Comparison of ENCODE assay signal across 14 mouse cellular contexts in genomic region chr14:16314842-16315241, GRCm38 (mm10). TPM values are rescaled to one million over a fixed set of nuclear protein-coding genes. Genes with fewer than 3 reads are reported as not detected.
DNase-seq lines count a peak whose midpoint lies in the region; ATAC-seq and TF ChIP-seq lines count a peak whose summit lies in the region.
"Had no signal": no experiment of that assay in that cellular context is flagged by ENCODE, and none has a peak within 500 bp of the region (broad histone marks: within the 10 kb centered on the region; RNA-seq: fewer than 3 reads in every experiment).

No protein-coding gene starts in this region.

- no peak for DNase-seq in forebrain, embryonic 10.5 days (ENCODE audit: extremely low spot score, low spot score)
- DNase-seq in kidney, adult 8-10 months = no peak
- DNase-seq in liver, embryonic 14.5 days (ENCODE audit: low read depth in 3 of 3, low spot score in 3 of 3) = no peak
- no peak for DNase-seq in layer of hippocampus, postnatal 36 days
- no peak for DNase-seq in thymus, adult 2 months
- DNase-seq: cerebellum, adult 9-11 months; spleen, adult 18-20 months; thymus, postnatal 36 days had no signal

- no peak overlapping the region for H3K4me3 ChIP-seq in forebrain, embryonic 13.5 days
- no peak overlapping the region for H3K4me3 ChIP-seq in forebrain, embryonic 10.5 days
- no peak overlapping the region for H3K4me3 ChIP-seq in kidney, embryonic 15.5 days (replicated peaks)
- H3K4me3 ChIP-seq in brown adipose tissue, adult 24 weeks (ENCODE audit: insufficient read depth, low read depth, low read length) = no peak overlapping the region
- H3K4me3 ChIP-seq in liver, embryonic 14.5 days (ENCODE audit: insufficient read depth in 1 of 2, low read depth in 2 of 2, low read length in 2 of 2) = no peak overlapping the region
- no peak overlapping the region for H3K4me3 ChIP-seq in thymus, adult 2 months (ENCODE audit: control insufficient read depth, insufficient read depth, low read length)
- H3K4me3 ChIP-seq: hindbrain, embryonic 12.5 days; neural tube, embryonic 12.5 days had no signal

- H3K9ac ChIP-seq in forebrain, embryonic 13.5 days = no peak overlapping the region
- H3K9ac ChIP-seq in kidney, embryonic 15.5 days = no peak overlapping the region
- H3K9ac ChIP-seq in liver, embryonic 14.5 days (replicated peaks) = no peak overlapping the region; the same call in 1 of the 2 replicates
- H3K9ac ChIP-seq: hindbrain, embryonic 12.5 days; neural tube, embryonic 12.5 days had no signal

- peaks cover 8% of the 10 kb centered on the region for H3K4me1 ChIP-seq in forebrain, embryonic 13.5 days
- no peaks in the 10 kb centered on the region for H3K4me1 ChIP-seq in forebrain, embryonic 10.5 days
- peaks cover 5% of the 10 kb centered on the region; the same call in 1 of the 2 replicates for H3K4me1 ChIP-seq in kidney, embryonic 15.5 days
- H3K4me1 ChIP-seq in brown adipose tissue, adult 24 weeks (ENCODE audit: control insufficient read depth, insufficient read depth, insufficient read length, low read length) = peaks cover 10% of the 10 kb centered on the region
- H3K4me1 ChIP-seq in liver, embryonic 14.5 days (replicated peaks; ENCODE audit: control insufficient read depth in 2 of 2, insufficient read depth in 2 of 2, low read length in 1 of 2) = peaks cover 4 to 5% of the 10 kb centered on the region in 2 experiments; a peak in 3 of 4 replicates
- no peaks in the 10 kb centered on the region; the same call in 1 of the 2 replicates for H3K4me1 ChIP-seq in thymus, adult 2 months (replicated peaks; ENCODE audit: control insufficient read depth, insufficient read depth, low read length)
- H3K4me1 ChIP-seq: neural tube, embryonic 12.5 days had no signal

- H3K9me3 ChIP-seq in forebrain, embryonic 13.5 days (replicated peaks) = no peaks in the 10 kb centered on the region
- H3K9me3 ChIP-seq in forebrain, embryonic 10.5 days = no peaks in the 10 kb centered on the region
- no peaks in the 10 kb centered on the region for H3K9me3 ChIP-seq in kidney, embryonic 15.5 days (replicated peaks)
- H3K9me3 ChIP-seq in liver, embryonic 14.5 days (ENCODE audit: control insufficient read depth, low read length) = no peaks in the 10 kb centered on the region
- H3K9me3 ChIP-seq: hindbrain, embryonic 12.5 days; neural tube, embryonic 12.5 days had no signal

- no peak for TF ChIP-seq POLR2A in thymus, adult 2 months (IDR thresholded peaks at IDR 0.05; ENCODE audit: control insufficient read depth, extremely low read depth, insufficient read depth, low read length, poor library complexity)

- H3K36me3 ChIP-seq in forebrain, embryonic 13.5 days (ENCODE audit: poor library complexity, severe bottlenecking) = no peaks in the 10 kb centered on the region
- no peaks in the 10 kb centered on the region for H3K36me3 ChIP-seq in forebrain, embryonic 10.5 days (replicated peaks)
- no peaks in the 10 kb centered on the region for H3K36me3 ChIP-seq in kidney, embryonic 15.5 days
- H3K36me3 ChIP-seq in liver, embryonic 14.5 days (replicated peaks; ENCODE audit: control insufficient read depth, insufficient read depth, low read depth) = no peaks in the 10 kb centered on the region
- no peaks in the 10 kb centered on the region for H3K36me3 ChIP-seq in thymus, adult 2 months (ENCODE audit: control insufficient read depth, insufficient read depth, low read length)
- H3K36me3 ChIP-seq: hindbrain, embryonic 12.5 days; neural tube, embryonic 12.5 days had no signal

- H3K27ac ChIP-seq in forebrain, embryonic 13.5 days = no peak overlapping the region
- H3K27ac ChIP-seq in forebrain, embryonic 10.5 days = no peak overlapping the region
- no peak overlapping the region for H3K27ac ChIP-seq in kidney, embryonic 15.5 days
- peak overlapping the region; percentile 52 for H3K27ac ChIP-seq in brown adipose tissue, adult 24 weeks (replicated peaks; ENCODE audit: low read depth, low read length)
- H3K27ac ChIP-seq in liver, embryonic 14.5 days = no peak overlapping the region
- H3K27ac ChIP-seq in thymus, adult 2 months (ENCODE audit: control insufficient read depth, insufficient read depth, low read length) = no peak overlapping the region
- H3K27ac ChIP-seq: hindbrain, embryonic 12.5 days; neural tube, embryonic 12.5 days had no signal

- peak; percentile 75 for TF ChIP-seq EP300 in liver, embryonic 14.5 days (IDR thresholded peaks at IDR 0.05; ENCODE audit: low read depth)

- H3K27me3 ChIP-seq in forebrain, embryonic 13.5 days = no peaks in the 10 kb centered on the region
- H3K27me3 ChIP-seq in forebrain, embryonic 10.5 days (ENCODE audit: poor library complexity, severe bottlenecking) = no peaks in the 10 kb centered on the region
- H3K27me3 ChIP-seq in kidney, embryonic 15.5 days = no peaks in the 10 kb centered on the region
- H3K27me3 ChIP-seq in liver, embryonic 14.5 days (ENCODE audit: control insufficient read depth, insufficient read depth, low read length) = no peaks in the 10 kb centered on the region
- H3K27me3 ChIP-seq in thymus, adult 2 months (ENCODE audit: control insufficient read depth, insufficient read depth, low read length) = no peaks in the 10 kb centered on the region
- H3K27me3 ChIP-seq: hindbrain, embryonic 12.5 days; neural tube, embryonic 12.5 days; Patski had no signal

- no peak for TF ChIP-seq CTCF in liver, embryonic 14.5 days (IDR thresholded peaks at IDR 0.05; ENCODE audit: low read depth)
- TF ChIP-seq CTCF in thymus, adult 2 months (IDR thresholded peaks at IDR 0.05; ENCODE audit: borderline replicate concordance, control insufficient read depth, extremely low read depth, insufficient read depth, low read length, poor library complexity) = no peak

- WGBS in forebrain, embryonic 13.5 days = 88% methylated on average over 2 of the region's 2 CpGs
- WGBS in forebrain, embryonic 10.5 days = 85% methylated on average over 2 of the region's 2 CpGs
- WGBS in kidney, embryonic 15.5 days = 80% methylated on average over 2 of the region's 2 CpGs
- WGBS in liver, embryonic 14.5 days (ENCODE audit: insufficient replicate concordance) = 48% methylated on average over 2 of the region's 2 CpGs
- 95% methylated on average over 2 of the region's 2 CpGs for WGBS in thymus, adult 2 months

- H3K4me2 ChIP-seq in forebrain, embryonic 13.5 days = no peak overlapping the region
- H3K4me2 ChIP-seq in kidney, embryonic 15.5 days = no peak overlapping the region
- no peak overlapping the region for H3K4me2 ChIP-seq in liver, embryonic 14.5 days (ENCODE audit: low read depth)
- H3K4me2 ChIP-seq: hindbrain, embryonic 12.5 days; neural tube, embryonic 12.5 days had no signal

- peak; percentile 43; the same call in 1 of the 2 replicates for ATAC-seq in forebrain, embryonic 13.5 days
- peak; percentile 74; the same call in 1 of the 2 replicates for ATAC-seq in kidney, embryonic 15.5 days (replicated peaks; ENCODE audit: low FRiP score)
- peak; percentile 83 for ATAC-seq in liver, embryonic 14.5 days (ENCODE audit: insufficient read depth)
- ATAC-seq: Patski had no signal

RNA-seq across cellular contexts. Expression of gene Top2b, which starts 50.1 kb away (rescaled TPM):
- 111 and 122 TPM in 2 replicates for polyA plus RNA-seq in forebrain, embryonic 13.5 days (2015; fragmentation: Nextera tagmentation; extraction: Ambion mirVana)
- 68.7 and 71.4 TPM in 2 replicates for polyA plus RNA-seq in forebrain, embryonic 10.5 days (2016; fragmentation: Nextera tagmentation; extraction: Ambion mirVana)
- polyA plus RNA-seq in kidney, embryonic 15.5 days (2015; fragmentation: Nextera tagmentation; extraction: Ambion mirVana) = 49.5 and 50.2 TPM in 2 replicates
- 60.6 and 61.1 TPM in 2 replicates for polyA plus RNA-seq in brown adipose tissue, adult 24 weeks (2012; ENCODE audit: insufficient read depth, insufficient read length, missing spikeins)
- polyA plus RNA-seq in liver, embryonic 14.5 days (2012; rRNA removed) = 8.9 and 16.5 TPM in 2 replicates
- polyA plus RNA-seq in liver, embryonic 14.5 days (2014; fragmentation: Nextera tagmentation; extraction: Ambion mirVana) = 21.0 and 21.1 TPM in 2 replicates
- total RNA-seq in layer of hippocampus, postnatal 36 days (2021) = 10 to 100 TPM; 93.1 to 94.6 TPM
- 31.2 and 37.2 TPM in 2 replicates for polyA plus RNA-seq in thymus, adult 2 months (2012; rRNA removed)
